Comparison of ENCODE assay signal across 9 mouse cellular contexts in genomic region chr16:25016261-25016836, GRCm38 (mm10).
A peak's percentile ranks its signal among the peaks of the same experiment; 100 is the strongest.
DNase-seq lines count a peak whose midpoint lies in the region; ATAC-seq and TF ChIP-seq lines count a peak whose summit lies in the region.
"Had no signal": no experiment of that assay in that cellular context is flagged by ENCODE, and none has a peak within 500 bp of the region (broad histone marks: within the 10 kb centered on the region; RNA-seq: fewer than 3 reads in every experiment).

No protein-coding gene starts in this region.

- no peak overlapping the region for H3K4me2 ChIP-seq in hindbrain, embryonic 13.5 days
- no peak overlapping the region for H3K4me2 ChIP-seq in hindbrain, embryonic 11.5 days (replicated peaks; ENCODE audit: low read depth, low read length)
- H3K4me2 ChIP-seq: stomach, embryonic 15.5 days had no signal

- H3K4me3 ChIP-seq in hindbrain, embryonic 13.5 days = no peak overlapping the region
- no peak overlapping the region for H3K4me3 ChIP-seq in hindbrain, embryonic 11.5 days (ENCODE audit: low read depth, low read length)
- H3K4me3 ChIP-seq in layer of hippocampus, adult 2 months = no peak overlapping the region
- H3K4me3 ChIP-seq in olfactory bulb, adult 2 months (ENCODE audit: insufficient read depth, low read depth, low read length) = no peak overlapping the region
- no peak overlapping the region for H3K4me3 ChIP-seq in lung, adult 2 months (replicated peaks; ENCODE audit: extremely low read depth, low read depth, low read length)
- H3K4me3 ChIP-seq: stomach, embryonic 15.5 days had no signal

- WGBS in hindbrain, embryonic 13.5 days = 33% methylated on average over 4 of the region's 4 CpGs
- whole genome bisulfite sequencing in hindbrain, embryonic 11.5 days = 52% methylated on average over 4 of the region's 4 CpGs
- WGBS in olfactory bulb, adult 2 months = 51% methylated on average over 4 of the region's 4 CpGs
- WGBS in lung, adult 2 months = 66% methylated on average over 4 of the region's 4 CpGs

- peaks cover 14% of the 10 kb centered on the region for H3K4me1 ChIP-seq in hindbrain, embryonic 13.5 days (replicated peaks)
- H3K4me1 ChIP-seq in hindbrain, embryonic 11.5 days (replicated peaks; ENCODE audit: control insufficient read depth, insufficient read depth, low read length) = no peaks in the 10 kb centered on the region
- 0 out of 2 replicates have a peak, but pooled peaks cover 3% of the 10 kb centered on the region for H3K4me1 ChIP-seq in olfactory bulb, adult 2 months (ENCODE audit: control insufficient read depth, insufficient read depth, low read length)
- H3K4me1 ChIP-seq in lung, adult 2 months (ENCODE audit: control insufficient read depth, insufficient read depth, low read length) = peaks cover under 1% of the 10 kb centered on the region
- H3K4me1 ChIP-seq: stomach, embryonic 15.5 days had no signal

- no peak for TF ChIP-seq POLR2A in olfactory bulb, adult 2 months (IDR thresholded peaks at IDR 0.05; ENCODE audit: insufficient read depth, low read depth, low read length)
- no peak for TF ChIP-seq POLR2A in lung, adult 2 months (IDR thresholded peaks at IDR 0.05; ENCODE audit: borderline replicate concordance, extremely low read depth, low read depth, low read length)

- no peak overlapping the region for H3K27ac ChIP-seq in hindbrain, embryonic 13.5 days
- H3K27ac ChIP-seq in hindbrain, embryonic 11.5 days (ENCODE audit: low read depth, low read length) = no peak overlapping the region
- H3K27ac ChIP-seq in layer of hippocampus, adult 2 months = peak overlapping the region; percentile 54; the same call in 1 of the 2 replicates
- H3K27ac ChIP-seq in olfactory bulb, adult 2 months (ENCODE audit: insufficient read depth, low read depth, low read length) = peak overlapping the region; percentile 19; the same call in 1 of the 2 replicates
- H3K27ac ChIP-seq: stomach, embryonic 15.5 days had no signal

- H3K9ac ChIP-seq in hindbrain, embryonic 13.5 days = no peak overlapping the region
- H3K9ac ChIP-seq in hindbrain, embryonic 11.5 days (ENCODE audit: low read depth, low read length) = no peak overlapping the region
- H3K9ac ChIP-seq: stomach, embryonic 15.5 days had no signal

- TF ChIP-seq CTCF in layer of hippocampus, adult 2 months (conservative IDR thresholded peaks at IDR 0.05) = peak; percentile 34
- no peak for TF ChIP-seq CTCF in olfactory bulb, adult 2 months (IDR thresholded peaks at IDR 0.05; ENCODE audit: insufficient read depth, low read depth, low read length)
- no peak for TF ChIP-seq CTCF in lung, adult 2 months (IDR thresholded peaks at IDR 0.05; ENCODE audit: insufficient read depth, low read length)

- H3K27me3 ChIP-seq in hindbrain, embryonic 13.5 days = peaks cover 29% of the 10 kb centered on the region
- H3K27me3 ChIP-seq in hindbrain, embryonic 11.5 days (ENCODE audit: control insufficient read depth, insufficient read depth, low read length) = no peaks in the 10 kb centered on the region
- H3K27me3 ChIP-seq: stomach, embryonic 15.5 days had no signal

- no peak for DNase-seq in hindbrain, embryonic 11.5 days (ENCODE audit: low spot score)
- DNase-seq in cerebellum, postnatal 4 days (ENCODE audit: low spot score in 2 of 2) = peak; percentile 42 to 77
- DNase-seq in layer of hippocampus, adult 2 months (ENCODE audit: low spot score in 2 of 2) = peak; percentile 67 to 89
- DNase-seq in lung, adult 2 months = no peak
- DNase-seq in gastrocnemius, adult 18-20 months (ENCODE audit: low spot score) = no peak
- DNase-seq in urinary bladder, postnatal 10 days (ENCODE audit: low spot score) = no peak

- ATAC-seq in hindbrain, embryonic 13.5 days (ENCODE audit: low FRiP score) = peak; percentile 94
- ATAC-seq in hindbrain, embryonic 11.5 days (ENCODE audit: low FRiP score) = no peak

- no peaks in the 10 kb centered on the region for H3K36me3 ChIP-seq in hindbrain, embryonic 13.5 days
- H3K36me3 ChIP-seq in hindbrain, embryonic 11.5 days (ENCODE audit: control insufficient read depth, insufficient read depth, low read length) = no peaks in the 10 kb centered on the region
- H3K36me3 ChIP-seq: stomach, embryonic 15.5 days had no signal

- H3K9me3 ChIP-seq in hindbrain, embryonic 13.5 days = no peaks in the 10 kb centered on the region
- no peaks in the 10 kb centered on the region for H3K9me3 ChIP-seq in hindbrain, embryonic 11.5 days (ENCODE audit: control insufficient read depth, low read length)
- H3K9me3 ChIP-seq: stomach, embryonic 15.5 days had no signal

Comparison
In these comparisons a context has a peak if more than half of its experiments do, and no peak if none do; other contexts are left out.
1. H3K27ac ChIP-seq: peak in layer of hippocampus, adult 2 months (single experiment) and olfactory bulb, adult 2 months (single experiment); none in hindbrain, embryonic 13.5 days (single experiment) and hindbrain, embryonic 11.5 days (single experiment).
2. DNase-seq: peak in cerebellum, postnatal 4 days (2 of 2) and layer of hippocampus, adult 2 months (2 of 2); none in hindbrain, embryonic 11.5 days (single experiment), lung, adult 2 months (single experiment), gastrocnemius, adult 18-20 months (single experiment) and urinary bladder, postnatal 10 days (single experiment).